Mouse (Mus musculus): ENCODE data around the gene Igf2bp2.
A peak's percentile ranks its signal among the peaks of the same experiment; 100 is the strongest.

Igf2bp2 gene

DNA sequence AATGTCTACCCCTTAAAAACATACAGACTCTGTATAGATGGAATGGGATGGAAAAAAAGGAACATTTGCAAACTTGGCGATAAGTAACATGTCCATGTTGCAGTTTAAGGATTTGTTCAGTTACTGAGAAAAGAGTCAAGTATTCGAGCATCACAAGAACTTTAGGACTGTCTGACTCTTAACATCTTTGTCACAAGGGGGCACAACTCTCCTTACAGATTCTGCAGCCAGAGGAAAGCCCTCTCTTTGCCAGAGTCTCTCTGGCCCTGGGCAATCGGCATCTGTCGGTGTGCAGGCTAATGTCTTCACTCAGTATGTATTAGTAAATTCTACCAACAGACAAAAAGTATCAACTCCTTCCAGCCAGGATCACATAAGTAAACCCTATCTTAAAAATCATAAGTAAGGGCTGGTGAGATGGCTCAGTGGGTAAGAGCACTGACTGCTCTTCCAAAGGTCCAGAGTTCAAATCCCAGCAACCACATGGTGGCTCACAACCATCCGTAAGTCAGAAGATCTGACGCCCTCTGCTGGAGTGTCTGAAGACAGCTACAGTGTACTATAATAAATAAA is 57.0 kb downstream of the Igf2bp2 start:
- DNase-seq (ENCODE audit: low spot score in 2 of 2): no peak

GRCm38 (mm10) chr16:22100067-22100466 is 63.0 kb downstream of the Igf2bp2 start:
- DNase-seq (ENCODE audit: low spot score in 2 of 2): no peak

GRCm38 (mm10) chr16:22097659-22098058 is 65.4 kb downstream of the Igf2bp2 start:
- no peak for DNase-seq (ENCODE audit: low spot score in 2 of 2)

DNA sequence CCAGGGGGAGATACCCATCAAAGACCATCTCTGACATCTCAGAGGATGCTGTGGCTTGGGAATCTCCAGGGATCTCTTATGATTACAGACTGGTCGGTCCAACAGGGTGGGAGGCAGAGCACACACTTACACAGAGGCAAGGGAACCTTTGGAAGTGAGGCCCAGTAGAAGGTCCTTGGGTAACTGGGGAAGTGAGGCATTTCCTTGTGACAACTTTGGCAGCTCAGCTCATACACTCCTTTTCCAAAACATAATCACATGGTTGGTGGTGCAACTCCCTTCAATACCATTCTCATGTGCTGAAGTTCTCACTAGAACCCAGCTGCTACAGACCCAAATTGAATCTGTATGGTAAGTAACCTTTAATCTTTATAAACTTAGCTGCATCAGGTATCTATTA is 67.3 kb downstream of the Igf2bp2 start:
- no peak for DNase-seq (ENCODE audit: low spot score in 2 of 2)

DNA sequence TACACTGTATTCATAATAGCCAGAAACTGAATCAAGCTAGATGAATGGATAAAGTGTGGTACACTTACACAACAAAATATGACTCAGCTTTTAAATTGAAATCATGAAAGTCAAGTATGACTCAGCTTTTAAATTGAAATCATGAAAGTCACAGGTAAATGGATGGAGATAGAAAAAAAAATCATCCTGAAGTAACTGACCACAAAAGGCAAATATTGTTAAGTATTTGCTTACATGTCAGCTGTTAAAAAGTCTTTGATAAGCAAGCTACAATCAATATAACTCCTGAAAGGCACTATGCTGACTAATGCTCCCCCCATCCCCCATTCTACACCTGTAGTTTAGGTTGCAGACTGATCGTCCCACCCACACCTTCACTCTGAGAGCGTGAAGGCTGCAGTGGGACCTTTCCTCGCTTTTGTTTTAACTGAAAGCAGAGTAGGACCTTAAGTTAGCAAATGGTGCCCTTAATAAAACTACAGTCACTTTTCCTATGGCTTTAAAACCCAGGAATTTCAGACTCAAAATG is 71.8 kb downstream of the Igf2bp2 start:
- no peak for DNase-seq (ENCODE audit: low spot score in 2 of 2)

DNA sequence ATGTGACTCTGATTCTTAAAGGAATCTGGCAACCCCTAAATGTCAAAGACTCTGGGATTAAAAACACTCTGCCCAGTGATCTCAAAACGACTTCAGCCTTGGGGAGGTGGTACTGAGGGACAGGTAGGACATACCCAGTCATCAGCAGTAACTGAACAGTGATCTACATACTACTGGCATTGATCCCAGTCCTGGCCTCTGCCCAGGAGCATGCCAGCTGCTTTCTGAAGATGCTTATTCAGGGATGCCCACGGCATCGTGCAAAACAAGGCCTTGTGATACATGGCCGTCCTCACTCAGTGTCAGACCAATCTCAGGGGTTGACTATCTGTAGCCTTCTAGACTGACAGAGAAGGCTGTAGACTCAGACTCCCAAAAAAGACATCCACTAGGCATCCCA is 77.7 kb downstream of the Igf2bp2 start:
- DNase-seq (ENCODE audit: low spot score in 2 of 2): no peak

- no peak for DNase-seq (ENCODE audit: low spot score in 2 of 2)
Observed at GRCm38 (mm10) chr16:22080125-22080710, 82.9 kb downstream of the Igf2bp2 start.

- no peak for DNase-seq (ENCODE audit: low spot score in 2 of 2)
Observed at GRCm38 (mm10) chr16:22076620-22076941, 86.5 kb downstream of the Igf2bp2 start.

- DNase-seq (ENCODE audit: low spot score in 2 of 2): no peak
Observed at GRCm38 (mm10) chr16:22075829-22076619, 87.1 kb downstream of the Igf2bp2 start.

DNA sequence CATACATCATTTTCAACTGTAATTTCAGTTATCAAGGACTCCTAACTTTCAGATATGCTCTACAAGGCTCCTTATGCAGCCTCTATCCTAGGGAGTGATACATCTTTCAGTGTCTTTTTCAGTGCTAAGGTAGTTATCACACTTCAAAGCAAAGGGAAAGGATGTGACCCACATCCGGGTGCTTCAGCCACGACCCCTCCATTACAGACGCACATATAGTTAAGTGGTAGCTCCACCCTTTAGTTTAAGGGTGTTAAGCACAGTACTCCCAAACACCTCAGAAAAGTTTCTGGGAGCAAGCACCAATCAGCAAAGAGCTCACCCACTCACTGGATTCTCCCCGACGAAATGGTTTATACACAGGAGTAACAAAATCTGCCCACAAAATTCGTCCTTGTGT is 88.0 kb downstream of the Igf2bp2 start:
- no peak for DNase-seq (ENCODE audit: low spot score in 2 of 2)

- DNase-seq (ENCODE audit: low spot score in 2 of 2): no peak
Observed at GRCm38 (mm10) chr16:22071361-22071760, 91.7 kb downstream of the Igf2bp2 start.

DNA sequence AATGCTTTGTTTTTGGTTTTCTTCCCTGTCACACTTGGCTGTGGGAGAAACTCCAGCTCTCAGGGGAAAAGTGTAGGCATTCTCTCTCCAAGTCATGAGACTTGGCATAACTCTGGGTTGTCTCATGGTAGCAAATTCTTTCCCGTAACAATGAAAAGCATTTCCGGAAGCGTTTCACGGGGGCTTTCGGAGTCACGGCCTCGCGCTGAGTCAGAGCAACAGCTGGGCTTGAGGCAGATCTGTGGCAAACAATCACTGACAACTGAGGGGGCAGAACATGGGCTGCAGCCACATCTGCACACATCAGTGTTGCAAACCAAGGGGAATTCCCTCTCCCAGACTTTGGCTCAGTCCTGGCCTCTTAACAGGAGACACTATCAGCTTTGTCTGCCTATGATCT is 95.7 kb downstream of the Igf2bp2 start:
- DNase-seq (ENCODE audit: low spot score in 2 of 2): peak in 1 of 2 experiments; percentile 4

DNA sequence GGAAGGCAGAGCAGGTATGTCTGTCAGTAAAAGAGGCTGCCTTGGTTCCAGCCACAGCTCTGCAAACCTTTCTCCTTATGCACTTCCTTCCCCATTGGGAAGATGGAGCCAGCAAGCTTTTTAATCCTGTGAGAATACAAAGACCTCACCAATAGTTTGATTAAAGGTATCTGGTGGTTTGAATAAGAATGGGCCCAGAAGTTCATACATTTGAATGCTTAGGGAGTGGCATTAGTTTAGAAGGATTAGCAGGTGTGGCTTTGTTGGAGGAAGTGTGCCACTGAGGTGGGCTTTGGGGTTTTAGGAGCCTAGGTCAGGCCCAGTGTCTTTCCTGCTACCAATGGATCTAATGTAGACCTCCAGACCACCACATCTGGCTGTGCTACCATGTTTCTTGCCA is 97.6 kb downstream of the Igf2bp2 start:
- no peak for DNase-seq (ENCODE audit: low spot score in 2 of 2)

GRCm38 (mm10) chr16:22062284-22062683 is 100.8 kb downstream of the Igf2bp2 start:
- DNase-seq (ENCODE audit: low spot score in 2 of 2): peak in 1 of 2 experiments; percentile 31

- peak; percentile 41 to 46 for DNase-seq (ENCODE audit: low spot score in 2 of 2)
Observed at GRCm38 (mm10) chr16:22061555-22062160, 101.4 kb downstream of the Igf2bp2 start.

DNA sequence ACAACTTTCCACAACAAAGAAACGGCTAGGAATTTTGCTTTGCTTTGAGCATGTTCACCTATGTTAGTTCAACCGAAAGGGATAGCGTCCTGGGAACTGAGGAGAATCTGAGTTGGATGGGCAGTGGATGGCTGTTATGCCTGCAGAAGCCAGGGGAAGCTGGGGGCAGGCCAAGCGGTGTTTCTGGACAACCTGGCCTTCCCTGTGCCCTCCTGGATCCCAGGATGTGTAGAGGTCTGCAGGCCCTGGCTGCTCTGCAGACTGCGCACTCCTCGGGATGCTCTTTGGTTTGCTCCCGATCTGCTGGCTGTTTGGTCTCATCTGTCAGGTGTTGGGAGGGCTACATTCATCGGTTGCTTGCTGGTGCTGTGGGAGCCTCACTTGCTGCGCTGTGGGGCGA is 102.7 kb downstream of the Igf2bp2 start:
- no peak for DNase-seq (ENCODE audit: low spot score in 2 of 2)

GRCm38 (mm10) chr16:22058871-22059270 is 104.2 kb downstream of the Igf2bp2 start:
- DNase-seq (ENCODE audit: low spot score in 2 of 2): peak in 1 of 2 experiments; percentile 9

- DNase-seq (ENCODE audit: low spot score in 2 of 2): no peak
Observed at GRCm38 (mm10) chr16:22057498-22057897, 105.6 kb downstream of the Igf2bp2 start.

- no peak for DNase-seq (ENCODE audit: low spot score in 2 of 2)
Observed at GRCm38 (mm10) chr16:22053411-22053810, 109.7 kb downstream of the Igf2bp2 start.

DNA sequence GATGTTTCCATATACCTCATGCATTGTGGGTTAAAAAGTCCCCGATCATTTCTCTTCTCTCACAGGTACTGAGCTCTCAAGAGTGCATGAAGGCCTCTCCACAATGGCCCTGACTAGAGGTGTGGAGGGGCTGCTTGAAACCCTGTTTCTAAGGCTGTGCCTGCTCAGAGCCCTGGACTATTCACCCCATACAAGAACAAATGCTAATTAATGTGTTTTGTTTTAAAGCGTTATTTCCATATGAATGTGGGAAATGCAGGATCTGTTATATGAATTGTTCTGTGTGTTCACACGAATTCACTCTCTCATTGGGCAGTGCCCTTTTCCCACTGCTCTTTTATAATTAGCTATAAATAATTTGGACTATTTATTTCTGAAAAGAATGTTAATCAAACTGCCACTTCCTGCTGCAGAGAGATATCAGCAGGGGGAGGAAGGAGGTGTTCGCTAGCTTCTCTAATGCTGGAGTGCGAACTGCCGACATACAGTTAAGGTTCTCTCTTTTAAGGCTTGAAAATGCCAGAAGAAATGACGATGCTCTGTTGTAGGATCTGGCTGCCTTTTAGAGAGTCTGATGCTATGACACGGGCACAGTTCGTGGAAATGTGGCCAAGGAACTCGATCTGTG is 116.2 kb downstream of the Igf2bp2 start:
- DNase-seq (ENCODE audit: low spot score in 2 of 2): no peak

GRCm38 (mm10) chr16:22045930-22046329 is 117.2 kb downstream of the Igf2bp2 start:
- no peak for DNase-seq (ENCODE audit: low spot score in 2 of 2)

GRCm38 (mm10) chr16:22043830-22044229 is 119.3 kb downstream of the Igf2bp2 start:
- DNase-seq (ENCODE audit: low spot score in 2 of 2): no peak

Measured in spleen, postnatal 36 days (tissue).